31 mouse cellular contexts compared by ENCODE assay signal in genomic region chr5:90571216-90571615, GRCm38 (mm10). TPM values are rescaled to one million over a fixed set of nuclear protein-coding genes. Genes with fewer than 3 reads are reported as not detected.
A peak's percentile ranks its signal among the peaks of the same experiment; 100 is the strongest.
DNase-seq lines count a peak whose midpoint lies in the region; ATAC-seq and TF ChIP-seq lines count a peak whose summit lies in the region.
"Had no signal": no experiment of that assay in that cellular context is flagged by ENCODE, and none has a peak within 500 bp of the region (broad histone marks: within the 10 kb centered on the region; RNA-seq: fewer than 3 reads in every experiment).

No protein-coding gene starts in this region.

- TF ChIP-seq CTCF in lung, postnatal 0 days (IDR thresholded peaks at IDR 0.05) = no peak

- no peak overlapping the region for H3K4me3 ChIP-seq in heart, embryonic 10.5 days
- no peak overlapping the region for H3K4me3 ChIP-seq in lung, postnatal 0 days (ENCODE audit: low read depth, low read length)
- H3K4me3 ChIP-seq: forebrain, embryonic 13.5 days; heart, embryonic 15.5 days; hindbrain, embryonic 12.5 days; limb, embryonic 13.5 days; midbrain, embryonic 10.5 days; myocyte; neural tube, embryonic 12.5 days had no signal

- H3K9ac ChIP-seq in lung, postnatal 0 days (replicated peaks; ENCODE audit: low read depth) = no peak overlapping the region
- H3K9ac ChIP-seq: forebrain, embryonic 13.5 days; heart, embryonic 15.5 days; hindbrain, embryonic 12.5 days; limb, embryonic 13.5 days; neural tube, embryonic 12.5 days had no signal

- H3K27ac ChIP-seq in heart, embryonic 10.5 days = no peak overlapping the region
- H3K27ac ChIP-seq in lung, postnatal 0 days (ENCODE audit: low read length) = no peak overlapping the region
- H3K27ac ChIP-seq: forebrain, embryonic 13.5 days; heart, embryonic 15.5 days; hindbrain, embryonic 12.5 days; limb, embryonic 13.5 days; midbrain, embryonic 10.5 days; neural tube, embryonic 12.5 days; stomach, postnatal 0 days had no signal

- DNase-seq in heart, adult 11 months = peak; percentile 5
- no peak for DNase-seq in heart, embryonic 10.5 days (ENCODE audit: low spot score)
- peak; percentile 31 to 47 for DNase-seq in kidney, postnatal 4 days
- DNase-seq in kidney, adult 9 months = no peak
- DNase-seq in lung, postnatal 0 days (ENCODE audit: low spot score) = peak; percentile 55
- DNase-seq in lung, postnatal 36 days = no peak
- DNase-seq in right cerebral cortex, adult 2 months (ENCODE audit: low spot score in 2 of 2) = no peak
- DNase-seq: adrenal gland, postnatal 14 days; cerebellum, adult 11-12 months; cerebellum, adult 9-11 months; gastrocnemius, postnatal 10 days; kidney, adult 11 months; kidney, postnatal 14 days; right cerebral cortex, adult 18-20 months; right cerebral cortex, postnatal 4 days; thymus, adult 18-20 months; thymus, postnatal 25 days had no signal

- peaks cover 14% of the 10 kb centered on the region; the same call in 1 of the 2 replicates for H3K4me1 ChIP-seq in heart, embryonic 10.5 days
- H3K4me1 ChIP-seq in lung, postnatal 0 days (ENCODE audit: insufficient read depth, low read depth, low read length) = no peaks in the 10 kb centered on the region
- H3K4me1 ChIP-seq: forebrain, embryonic 13.5 days; hindbrain, embryonic 12.5 days; limb, embryonic 13.5 days; midbrain, embryonic 10.5 days; neural tube, embryonic 12.5 days had no signal

- no peaks in the 10 kb centered on the region for H3K36me3 ChIP-seq in heart, embryonic 10.5 days
- H3K36me3 ChIP-seq in lung, postnatal 0 days (ENCODE audit: insufficient read depth, low read length) = no peaks in the 10 kb centered on the region
- H3K36me3 ChIP-seq: heart, embryonic 15.5 days; hindbrain, embryonic 12.5 days; limb, embryonic 13.5 days; midbrain, embryonic 10.5 days; neural tube, embryonic 12.5 days had no signal

- no peak for ATAC-seq in lung, postnatal 0 days
- ATAC-seq: forebrain, embryonic 13.5 days; inflammation-experienced regulatory T-cells, adult 6 months; midbrain, embryonic 16.5 days had no signal

- H3K4me2 ChIP-seq in lung, postnatal 0 days (replicated peaks; ENCODE audit: low read depth, low read length) = no peak overlapping the region
- H3K4me2 ChIP-seq: forebrain, embryonic 13.5 days; heart, embryonic 15.5 days; hindbrain, embryonic 12.5 days; limb, embryonic 13.5 days; liver, embryonic 11.5 days; neural tube, embryonic 12.5 days had no signal

- H3K9me3 ChIP-seq in heart, embryonic 10.5 days = no peaks in the 10 kb centered on the region
- no peaks in the 10 kb centered on the region for H3K9me3 ChIP-seq in lung, postnatal 0 days (ENCODE audit: low read length)
- H3K9me3 ChIP-seq: forebrain, embryonic 13.5 days; heart, embryonic 15.5 days; hindbrain, embryonic 12.5 days; limb, embryonic 13.5 days; midbrain, embryonic 10.5 days; neural tube, embryonic 12.5 days had no signal

- H3K27me3 ChIP-seq in heart, embryonic 10.5 days (ENCODE audit: insufficient read depth, poor library complexity, severe bottlenecking) = no peaks in the 10 kb centered on the region
- H3K27me3 ChIP-seq in lung, postnatal 0 days (replicated peaks; ENCODE audit: insufficient read depth, low read length) = no peaks in the 10 kb centered on the region
- H3K27me3 ChIP-seq: forebrain, embryonic 13.5 days; heart, embryonic 15.5 days; hindbrain, embryonic 12.5 days; limb, embryonic 13.5 days; neural tube, embryonic 12.5 days had no signal

- no peak for TF ChIP-seq EP300 in lung, postnatal 0 days (IDR thresholded peaks at IDR 0.05)

- 71% methylated on average over 3 of the region's 3 CpGs for WGBS in heart, embryonic 10.5 days
- WGBS in lung, postnatal 0 days = 38% methylated on average over 3 of the region's 3 CpGs

RNA-seq across cellular contexts. Expression of gene 5830473C10Rik, which starts 10.3 kb away (rescaled TPM):
- 0.09 TPM in 1 of 2 replicates, not detected in the other for polyA plus RNA-seq in heart, embryonic 10.5 days (2016; fragmentation: Nextera tagmentation; extraction: Ambion mirVana)
- not detected in 2 replicates for polyA plus RNA-seq in lung, postnatal 0 days (2015; fragmentation: Nextera tagmentation; extraction: Ambion mirVana)
- polyA plus RNA-seq: embryonic facial prominence, embryonic 11.5 days; forebrain, embryonic 13.5 days; heart, embryonic 15.5 days; hindbrain, embryonic 12.5 days; midbrain, embryonic 10.5 days; midbrain, embryonic 16.5 days; myocyte; neural tube, embryonic 12.5 days; spleen, adult 2 months; stomach, postnatal 0 days had no signal

RNA-seq across cellular contexts. Expression of gene Afm, which starts 52.5 kb away (rescaled TPM):
- polyA plus RNA-seq in heart, embryonic 10.5 days (2016; fragmentation: Nextera tagmentation; extraction: Ambion mirVana) = 0.09 and 3.1 TPM in 2 replicates
- polyA plus RNA-seq in lung, postnatal 0 days (2015; fragmentation: Nextera tagmentation; extraction: Ambion mirVana) = not detected in 2 replicates
- polyA plus RNA-seq: cortical plate, adult 2 months; embryonic facial prominence, embryonic 11.5 days; forebrain, embryonic 13.5 days; heart, embryonic 15.5 days; hindbrain, embryonic 12.5 days; inflammation-experienced regulatory T-cells, adult 6 months; limb, embryonic 13.5 days; midbrain, embryonic 10.5 days; midbrain, embryonic 16.5 days; myocyte; neural tube, embryonic 12.5 days had no signal

Comparison
In these comparisons a context has a peak if more than half of its experiments do, and no peak if none do; other contexts are left out.
1. DNase-seq: peak in heart, adult 11 months (single experiment), kidney, postnatal 4 days (2 of 2) and lung, postnatal 0 days (single experiment); none in heart, embryonic 10.5 days (single experiment), kidney, adult 9 months (single experiment), lung, postnatal 36 days (single experiment) and right cerebral cortex, adult 2 months (0 of 2).